Comparison of ENCODE assay signal across 8 mouse cellular contexts in genomic region chr4:82344787-82345186, GRCm38 (mm10).
DNase-seq lines count a peak whose midpoint lies in the region; ATAC-seq lines count a peak whose summit lies in the region.
"Had no signal": no experiment of that assay in that cellular context is flagged by ENCODE, and none has a peak within 500 bp of the region (broad histone marks: within the 10 kb centered on the region; RNA-seq: fewer than 3 reads in every experiment).

No protein-coding gene starts in this region.

- H3K9me3 ChIP-seq in forebrain, embryonic 13.5 days (replicated peaks), result no peaks in the 10 kb centered on the region
- H3K9me3 ChIP-seq in limb, embryonic 10.5 days (replicated peaks), result no peaks in the 10 kb centered on the region
- no peaks in the 10 kb centered on the region for H3K9me3 ChIP-seq in neural tube, embryonic 12.5 days

- peaks cover 20% of the 10 kb centered on the region for H3K36me3 ChIP-seq in forebrain, embryonic 13.5 days (ENCODE audit: poor library complexity, severe bottlenecking)
- peaks cover 14% of the 10 kb centered on the region for H3K36me3 ChIP-seq in limb, embryonic 10.5 days
- no peaks in the 10 kb centered on the region for H3K36me3 ChIP-seq in neural tube, embryonic 12.5 days

- ATAC-seq in forebrain, embryonic 13.5 days, result peak; percentile 90
- peak; percentile 87 for ATAC-seq in neural tube, embryonic 12.5 days (ENCODE audit: low FRiP score, low read depth)

- H3K4me2 ChIP-seq in forebrain, embryonic 13.5 days, result peak overlapping the region; percentile 37
- peak overlapping the region; percentile 16; the same call in 1 of the 2 replicates for H3K4me2 ChIP-seq in neural tube, embryonic 12.5 days (replicated peaks)

- H3K27me3 ChIP-seq in forebrain, embryonic 13.5 days, result no peaks in the 10 kb centered on the region
- H3K27me3 ChIP-seq in limb, embryonic 10.5 days (ENCODE audit: low read depth, poor library complexity, severe bottlenecking), result no peaks in the 10 kb centered on the region
- H3K27me3 ChIP-seq in neural tube, embryonic 12.5 days (replicated peaks), result no peaks in the 10 kb centered on the region

- H3K9ac ChIP-seq in forebrain, embryonic 13.5 days, result no peak overlapping the region
- no peak overlapping the region for H3K9ac ChIP-seq in neural tube, embryonic 12.5 days

- 3% methylated on average over 4 of the region's 4 CpGs for WGBS in forebrain, embryonic 13.5 days
- 21% methylated on average over 4 of the region's 4 CpGs for WGBS in limb, embryonic 10.5 days
- WGBS in neural tube, embryonic 12.5 days, result 8% methylated on average over 4 of the region's 4 CpGs

- H3K27ac ChIP-seq in forebrain, embryonic 13.5 days, result peak overlapping the region; percentile 77
- 0 out of 2 replicates have a peak overlapping the region, but pooled peaks have one; percentile 26 for H3K27ac ChIP-seq in limb, embryonic 10.5 days
- no peak overlapping the region for H3K27ac ChIP-seq in neural tube, embryonic 12.5 days

- DNase-seq in MN1 (ENCODE audit: low spot score), result peak; percentile 71
- peak; percentile 67 for DNase-seq in ZHBTc4 (ENCODE audit: low read depth, low spot score)
- peak; percentile 38 to 55 for DNase-seq in heart, postnatal 36 days
- DNase-seq in limb, embryonic 10.5 days (ENCODE audit: low spot score), result peak; percentile 36
- no peak for DNase-seq in layer of hippocampus, adult 11-12 months (ENCODE audit: low spot score)

- H3K4me3 ChIP-seq in forebrain, embryonic 13.5 days, result no peak overlapping the region
- H3K4me3 ChIP-seq in limb, embryonic 10.5 days, result no peak overlapping the region
- no peak overlapping the region for H3K4me3 ChIP-seq in neural tube, embryonic 12.5 days
- H3K4me3 ChIP-seq: myocyte had no signal

- peaks cover 52% of the 10 kb centered on the region for H3K4me1 ChIP-seq in forebrain, embryonic 13.5 days
- peaks cover 14% of the 10 kb centered on the region for H3K4me1 ChIP-seq in limb, embryonic 10.5 days
- H3K4me1 ChIP-seq in neural tube, embryonic 12.5 days, result peaks cover 19% of the 10 kb centered on the region

- intact Hi-C loops in heart, postnatal 36 days (cut with DNase I), result no loop called here
